Mouse (Mus musculus) lung, postnatal 0 days (tissue): Measurements from ENCODE around the gene Susd3.
A peak's percentile ranks its signal among the peaks of the same experiment; 100 is the strongest.

Experiments used
- CTCF ChIP-seq: IDR thresholded peaks from 2 replicates; pipeline ENCODE4 v1.5.1; 2016; ENCODE audit warnings: antibody characterized with exemption, mild to moderate bottlenecking
- EP300 ChIP-seq: IDR thresholded peaks from 2 replicates; pipeline ENCODE4 v1.6.1; 2016; ENCODE audit warnings: antibody characterized with exemption, mild to moderate bottlenecking, control low read depth

DNA sequence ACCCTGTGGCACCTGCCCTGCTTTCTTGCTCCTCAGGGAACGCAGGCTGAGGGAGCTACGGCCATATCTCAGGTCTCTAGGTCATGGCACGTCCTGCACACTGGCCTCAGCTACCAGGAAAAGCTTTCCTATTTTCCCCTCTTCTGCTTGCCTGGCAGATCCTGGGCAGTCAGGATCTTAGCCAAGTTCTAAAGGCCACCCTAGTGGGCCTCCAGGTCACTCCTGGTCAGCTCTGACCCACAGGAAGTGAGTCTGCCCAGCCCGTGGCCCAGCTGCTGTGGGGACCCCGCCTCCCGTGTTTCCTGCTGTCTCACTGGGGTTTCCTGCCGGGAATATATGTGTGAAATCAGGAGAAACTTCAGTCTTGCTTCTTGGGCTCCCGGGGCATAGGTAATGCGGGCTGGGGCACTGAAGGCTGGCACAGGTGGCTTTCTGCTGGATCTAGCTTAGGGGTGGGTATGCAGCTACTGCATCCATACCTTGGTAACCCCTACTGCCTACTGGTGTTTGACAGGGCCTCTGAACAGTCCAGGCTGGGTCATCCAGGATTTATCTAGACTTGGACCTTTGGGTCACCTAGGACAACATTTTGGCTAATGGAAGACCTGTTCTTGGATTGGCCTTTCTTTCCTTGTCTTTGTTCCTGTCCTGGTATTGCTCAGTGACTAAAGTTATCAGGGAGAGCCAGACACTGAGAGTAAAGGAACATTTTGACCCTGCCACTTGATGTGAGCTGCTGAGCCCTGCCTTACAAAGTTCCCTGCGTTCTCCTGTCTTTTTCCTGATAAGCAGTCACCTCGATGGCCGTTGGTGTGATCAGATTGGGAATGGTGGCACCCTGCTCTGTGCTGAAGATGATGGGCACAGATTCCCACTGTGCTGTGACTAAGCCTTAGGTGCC is 58.3 kb downstream of the Susd3 start:
- TF ChIP-seq EP300 (peak; percentile 83), CTCF (no peak)
